Mouse (Mus musculus) myocyte (in vitro differentiated cells): ENCODE results near the gene Paqr6. TPM values are rescaled to one million over a fixed set of nuclear protein-coding genes. Genes with fewer than 3 reads are reported as not detected.

Experiments used
- H3K27me3 ChIP-seq: one replicate; pipeline ENCODE4 v1.6.1; 2011; ENCODE audit not compliant: control insufficient read depth, insufficient read depth, insufficient read length
- H3K36me3 ChIP-seq: one replicate; pipeline ENCODE4 v1.6.1; 2011; ENCODE audit not compliant: control insufficient read depth, insufficient read depth
- H3K4me2 ChIP-seq: one replicate; pipeline ENCODE4 v1.6.1; 2011; ENCODE audit warnings: low read depth, control low read depth
- H3K4me3 ChIP-seq: one replicate; pipeline ENCODE4 v1.5.1; 2011; ENCODE audit warnings: mild to moderate bottlenecking, control low read depth, moderate library complexity
- H3K79me2 ChIP-seq: one replicate; pipeline ENCODE4 v1.6.1; 2011; ENCODE audit not compliant: control insufficient read depth, insufficient read depth
- H3ac ChIP-seq: one replicate; pipeline ENCODE4 v1.6.1; 2011; ENCODE audit not compliant: control insufficient read depth, insufficient read length
- CEBPB ChIP-seq: IDR thresholded peaks from 2 replicates; pipeline ENCODE4 v1.6.1; 2011; ENCODE audit warnings: mild to moderate bottlenecking, moderate library complexity; ENCODE audit not compliant: poor library complexity, insufficient read depth, severe bottlenecking
- MYOD1 ChIP-seq, 3 experiments: IDR thresholded peaks; one replicate each; pipeline ENCODE4 v1.6.1; 2011; ENCODE audit warnings: control low read depth in 2 of 3, low read depth in 2 of 3, mild to moderate bottlenecking in 2 of 3, moderate library complexity in 1 of 3; ENCODE audit not compliant: insufficient read length in 2 of 3, control insufficient read depth in 1 of 3
- MYOG ChIP-seq, 3 experiments: IDR thresholded peaks; one replicate each; pipeline ENCODE4 v1.6.1; 2011; ENCODE audit warnings: control low read depth in 2 of 3, low read depth in 2 of 3, mild to moderate bottlenecking in 2 of 3; ENCODE audit not compliant: insufficient read length in 2 of 3, control insufficient read depth in 1 of 3, insufficient read depth in 1 of 3
- REST ChIP-seq: IDR thresholded peaks from one replicate; pipeline ENCODE4 v1.6.1; 2011; ENCODE audit warnings: mild to moderate bottlenecking, control low read depth, moderate library complexity; ENCODE audit not compliant: insufficient read depth, insufficient read length
- SRF ChIP-seq: IDR thresholded peaks from one replicate; pipeline ENCODE4 v1.6.1; 2011; ENCODE audit warnings: low read depth; ENCODE audit not compliant: control insufficient read depth, insufficient read length
- TCF12 ChIP-seq: IDR thresholded peaks from one replicate; pipeline ENCODE4 v1.6.1; 2011; ENCODE audit warnings: mild to moderate bottlenecking, control low read depth; ENCODE audit not compliant: poor library complexity, insufficient read depth, severe bottlenecking
- TCF3 ChIP-seq: IDR thresholded peaks from one replicate; pipeline ENCODE4 v1.6.1; 2011; ENCODE audit warnings: low read depth, control low read depth; ENCODE audit not compliant: insufficient read length
- USF1 ChIP-seq: IDR thresholded peaks from one replicate; pipeline ENCODE4 v1.6.1; 2011; ENCODE audit warnings: low read depth, mild to moderate bottlenecking, control low read depth, moderate library complexity
- polyA plus RNA-seq: library from polyadenylated mRNA; unstranded; fragments of >200 nt; fragmentation: generic; extraction: Trizol; gene quantifications from one replicate; pipeline ENCODE4 v1.2.1, GENCODE M21; 2012; ENCODE audit warnings: missing spikeins

Paqr6 gene
- polyA plus RNA-seq, 1 experiment: not detected

DNA sequence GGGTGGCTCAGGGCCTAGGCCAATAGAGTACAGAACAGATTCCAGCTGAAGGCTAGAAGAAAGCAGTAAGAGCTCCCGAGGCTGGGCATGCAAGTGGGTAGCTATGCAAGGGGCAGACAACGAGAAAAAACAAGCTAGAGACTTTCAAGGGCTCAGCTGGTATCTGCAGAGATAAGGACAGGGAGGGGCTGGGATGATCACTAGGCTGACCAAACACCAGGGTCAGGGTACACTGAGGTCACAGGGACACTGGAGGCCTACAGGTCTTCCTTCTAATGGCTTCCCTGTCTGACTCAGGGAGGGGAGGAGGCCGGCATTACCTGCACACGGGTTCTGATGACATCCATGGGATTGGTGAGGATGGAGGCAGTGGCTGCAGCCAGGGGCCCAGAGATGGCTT is 51.3 kb downstream of the Paqr6 start:
- no peak for TF ChIP-seq TCF3
- TF ChIP-seq MYOD1 (IDR thresholded peaks at IDR 0.05; ENCODE audit: control insufficient read depth in 1 of 3, insufficient read length in 2 of 3, low read depth in 2 of 3): no peak
- TF ChIP-seq USF1: no peak
- no peak for TF ChIP-seq TCF12
- no peak for TF ChIP-seq REST
- no peak for TF ChIP-seq MYOG (IDR thresholded peaks at IDR 0.05; ENCODE audit: control insufficient read depth in 1 of 3, insufficient read depth in 1 of 3, insufficient read length in 2 of 3, low read depth in 2 of 3)
- no peak for TF ChIP-seq CEBPB
- H3K36me3 ChIP-seq: peaks cover 12% of the 10 kb centered on the region
- H3K4me2 ChIP-seq: no peak overlapping the region
- H3K27me3 ChIP-seq: no peaks in the 10 kb centered on the region
- no peak overlapping the region for H3K4me3 ChIP-seq
- H3K79me2 ChIP-seq: no peaks in the 10 kb centered on the region
- no peak overlapping the region for H3ac ChIP-seq

DNA sequence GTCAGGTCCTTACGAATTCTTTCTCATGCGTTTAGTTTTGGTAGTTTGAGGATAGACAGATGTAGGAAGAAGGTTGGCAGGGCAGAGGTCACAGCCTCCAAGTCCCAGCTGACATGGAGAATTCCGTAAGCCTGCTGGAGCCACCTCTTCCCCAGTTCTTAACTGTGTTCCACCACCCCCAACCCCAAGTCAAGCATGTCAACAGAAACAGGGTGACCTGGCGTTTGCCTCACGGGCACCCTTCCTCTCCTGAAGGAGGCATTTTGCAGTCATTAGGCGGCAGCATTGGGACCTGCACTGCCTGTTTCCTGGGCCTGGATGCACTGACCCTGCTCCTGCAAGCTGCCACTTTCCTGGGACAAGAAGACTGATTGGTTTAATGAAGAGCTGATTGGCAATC is 53.6 kb downstream of the Paqr6 start:
- no peak overlapping the region for H3K4me3 ChIP-seq
- no peaks in the 10 kb centered on the region for H3K27me3 ChIP-seq
- peaks cover 10% of the 10 kb centered on the region for H3K79me2 ChIP-seq
- no peak overlapping the region for H3ac ChIP-seq
- H3K36me3 ChIP-seq: peaks cover 12% of the 10 kb centered on the region
- no peak overlapping the region for H3K4me2 ChIP-seq
- TF ChIP-seq SRF: no peak
- no peak for TF ChIP-seq REST

Other genes starting within 250 kb of the Paqr6 start
- 121 TPM for gene Mef2d, start 222.2 kb upstream of the Paqr6 start, polyA plus RNA-seq
- gene Rhbg, start 109.9 kb upstream of the Paqr6 start, polyA plus RNA-seq: not detected
- 0.06 TPM for gene Gm38392, start 77.4 kb upstream of the Paqr6 start, polyA plus RNA-seq
- gene Tsacc, start 67.6 kb upstream of the Paqr6 start, polyA plus RNA-seq: 2.7 TPM
- 409 TPM for gene Cct3, start 67.5 kb upstream of the Paqr6 start, polyA plus RNA-seq
- gene Glmp, start 39.6 kb upstream of the Paqr6 start, polyA plus RNA-seq: 171 TPM
- gene Tmem79, start 28.4 kb upstream of the Paqr6 start, polyA plus RNA-seq: 2.3 TPM
- 53.5 TPM for gene Smg5, start 28.3 kb upstream of the Paqr6 start, polyA plus RNA-seq
- 0.95 TPM for gene Bglap3, start 8.2 kb downstream of the Paqr6 start, polyA plus RNA-seq
- gene Bglap2, start 14.1 kb downstream of the Paqr6 start, polyA plus RNA-seq: 6.6 TPM
- gene Bglap, start 19.9 kb downstream of the Paqr6 start, polyA plus RNA-seq: 0.34 TPM
- gene Pmf1, start 45.7 kb downstream of the Paqr6 start, polyA plus RNA-seq: 59.0 TPM
- gene Slc25a44, start 60.6 kb downstream of the Paqr6 start, polyA plus RNA-seq: 19.3 TPM
- 0.35 TPM for gene Sema4a, start 96.6 kb downstream of the Paqr6 start, polyA plus RNA-seq
- gene Lmna, start 145.4 kb downstream of the Paqr6 start, polyA plus RNA-seq: 954 TPM
- gene Mex3a, start 167.8 kb downstream of the Paqr6 start, polyA plus RNA-seq: 8.1 TPM
- 0.13 TPM for gene Rab25, start 183.7 kb downstream of the Paqr6 start, polyA plus RNA-seq
- 165 TPM for gene Lamtor2, start 188.5 kb downstream of the Paqr6 start, polyA plus RNA-seq
- 44.9 TPM for gene Ubqln4, start 189.2 kb downstream of the Paqr6 start, polyA plus RNA-seq
- 294 TPM for gene Ssr2, start 211.3 kb downstream of the Paqr6 start, polyA plus RNA-seq
- gene Arhgef2, start 241.4 kb downstream of the Paqr6 start, polyA plus RNA-seq: 361 TPM